Mouse (Mus musculus): ENCODE data around the gene Pafah1b1. TPM values are rescaled to one million over a fixed set of nuclear protein-coding genes. Genes with fewer than 3 reads are reported as not detected.

Pafah1b1 gene
- polyA plus RNA-seq, 1 experiment = 53.4 TPM

GRCm38 (mm10) chr11:74625333-74625732 is 99.1 kb downstream of the Pafah1b1 start:
- no peak for TF ChIP-seq POLR2A (IDR thresholded peaks at IDR 0.05; ENCODE audit: control insufficient read depth, low read depth, low read length)
- TF ChIP-seq CTCF (IDR thresholded peaks at IDR 0.05; ENCODE audit: control insufficient read depth, insufficient read depth, insufficient replicate concordance, low read depth, low read length) = no peak

More at GRCm38 (mm10) chr11:74625333-74625732, 99.1 kb downstream of the Pafah1b1 start:
- Histone ChIP-seq H3K27me3 (ENCODE audit: control insufficient read depth, insufficient read depth, low read length) (no peaks in the 10 kb centered on the region), H3K27ac (ENCODE audit: control insufficient read depth, insufficient read depth, low read depth, low read length) (no peak overlapping the region), H3K4me1 (ENCODE audit: control insufficient read depth, insufficient read depth, low read length) (no peaks in the 10 kb centered on the region), H3K4me3 (ENCODE audit: control insufficient read depth, low read depth, low read length) (no peak overlapping the region), H3K36me3 (ENCODE audit: control insufficient read depth, insufficient read depth, low read length) (no peaks in the 10 kb centered on the region)

Other genes with a start within 250 kb of the Pafah1b1 start
- 3.4 and 5.0 TPM in 2 replicates for gene Rap1gap2, start 113.8 kb downstream of the Pafah1b1 start, polyA plus RNA-seq (2012; rRNA removed)
- gene Ccdc92b, start 105.1 kb downstream of the Pafah1b1 start, polyA plus RNA-seq (2012; rRNA removed) = 0.79 and 0.82 TPM in 2 replicates
- 37.1 and 40.6 TPM in 2 replicates for gene Cluh, start 75.2 kb downstream of the Pafah1b1 start, polyA plus RNA-seq (2012; rRNA removed)
- gene Mettl16, start 46.2 kb upstream of the Pafah1b1 start, polyA plus RNA-seq (2012; rRNA removed) = 5.3 and 6.4 TPM in 2 replicates
- 42.6 and 44.0 TPM in 2 replicates for gene Mnt, start 106.2 kb upstream of the Pafah1b1 start, polyA plus RNA-seq (2012; rRNA removed)
- 27.9 and 30.7 TPM in 2 replicates for gene Sgsm2, start 172.4 kb upstream of the Pafah1b1 start, polyA plus RNA-seq (2012; rRNA removed)
- gene Tsr1, start 173.4 kb upstream of the Pafah1b1 start, polyA plus RNA-seq (2012; rRNA removed) = 14.7 and 15.1 TPM in 2 replicates
- 76.8 and 83.4 TPM in 2 replicates for gene Smg6, start 201.2 kb upstream of the Pafah1b1 start, polyA plus RNA-seq (2012; rRNA removed)
- 45.3 and 53.3 TPM in 2 replicates for gene Srr, start 201.3 kb upstream of the Pafah1b1 start, polyA plus RNA-seq (2012; rRNA removed)

All from testis, adult 2 months (tissue).